Mouse (Mus musculus) cerebellum, adult 9-10 months (tissue): ENCODE data around the gene Carf.

Source experiments
- DNase-seq: peaks from one replicate; pipeline ENCODE4 v3.0.0; 2022

Gene Carf

DNA sequence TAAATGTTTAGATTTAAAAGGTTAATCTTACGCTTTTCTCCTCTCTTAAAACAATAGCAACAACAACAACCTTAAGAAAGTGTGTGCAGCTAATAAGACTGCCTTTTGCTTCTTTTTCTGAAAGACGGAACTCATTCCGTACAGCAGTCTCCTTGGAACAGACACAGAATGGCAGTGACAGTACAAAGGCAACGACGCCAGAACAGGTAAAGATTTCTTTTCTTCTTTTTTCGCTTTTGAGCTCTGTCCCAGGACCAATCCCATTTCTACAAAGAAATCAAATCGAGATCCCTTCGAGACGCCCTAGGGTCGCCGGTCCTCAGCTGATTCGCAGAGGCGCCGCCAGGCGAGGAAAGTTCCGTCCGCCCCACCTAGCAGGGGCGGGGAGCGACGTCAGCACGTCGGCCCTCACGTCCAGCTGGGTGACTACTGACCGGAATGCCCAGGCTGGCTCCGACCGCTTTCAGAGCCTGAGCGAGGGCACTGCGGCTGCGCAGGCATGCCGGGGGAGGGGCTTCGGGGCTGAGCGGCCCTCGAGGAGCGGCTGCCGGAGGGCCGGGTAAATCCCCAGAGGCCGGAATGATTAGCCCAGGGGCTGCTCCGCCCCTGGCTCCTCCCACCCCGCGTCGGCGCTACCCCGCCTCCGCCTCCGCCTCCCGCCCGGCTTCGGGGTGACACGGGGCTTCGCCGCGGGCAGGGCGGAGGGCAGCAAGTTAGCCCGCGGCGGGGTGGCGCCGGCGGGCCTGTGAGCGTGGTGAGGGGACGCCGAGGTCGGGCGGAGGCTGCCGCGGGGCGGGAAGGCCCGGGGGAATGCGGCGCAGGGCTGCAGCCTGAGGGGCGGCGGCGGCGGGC is 82.1 kb downstream of the Carf start, which contains the start of gene Nbeal1:
Gene Nbeal1, plus strand, starts transcription at position 668 of the 852 bp plus-strand sequence.
- peak; percentile 98 for DNase-seq

DNA sequence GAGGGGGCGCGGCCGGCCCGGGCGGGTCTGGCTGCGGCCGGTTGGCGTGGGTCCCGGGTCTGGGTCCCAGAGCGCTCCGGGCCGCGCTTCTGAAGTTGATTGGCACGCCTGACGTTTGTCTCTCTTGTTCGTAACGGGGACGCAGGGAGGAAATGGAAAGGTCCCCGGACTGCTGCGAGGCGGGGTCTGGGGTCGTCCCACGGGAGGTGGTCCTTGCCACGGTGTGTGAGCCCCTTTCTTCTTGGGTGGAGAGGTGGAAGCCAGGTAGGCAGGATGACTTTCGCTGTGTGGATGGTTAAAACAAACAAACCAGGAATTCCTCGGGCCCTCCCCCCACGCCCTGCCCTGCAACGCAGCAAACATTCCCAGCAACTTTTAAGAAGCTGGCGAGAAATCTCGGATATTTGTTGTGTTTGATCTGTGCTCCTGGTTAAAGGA is 82.8 kb downstream of the Carf start:
- peak; percentile 63 for DNase-seq

DNA sequence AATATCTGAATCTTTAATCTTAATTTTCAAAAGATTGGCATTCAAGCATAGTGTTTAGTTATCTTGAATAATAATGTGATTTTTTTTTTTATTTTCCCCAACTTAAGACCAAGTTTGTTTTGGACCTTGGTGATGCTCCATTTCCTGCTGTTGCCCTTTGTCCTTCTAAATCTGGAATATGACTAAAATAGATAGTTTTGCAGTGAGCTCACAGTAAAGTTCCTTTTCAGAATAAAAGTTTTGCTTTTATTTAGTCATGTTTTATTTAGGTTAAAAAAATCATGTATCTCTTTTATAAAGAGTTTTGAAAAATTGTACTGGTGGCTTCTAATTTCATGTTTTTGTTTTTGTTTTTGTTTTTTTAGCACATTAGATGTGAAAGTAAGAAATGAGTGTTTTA is 90.4 kb downstream of the Carf start:
- no peak for DNase-seq

DNA sequence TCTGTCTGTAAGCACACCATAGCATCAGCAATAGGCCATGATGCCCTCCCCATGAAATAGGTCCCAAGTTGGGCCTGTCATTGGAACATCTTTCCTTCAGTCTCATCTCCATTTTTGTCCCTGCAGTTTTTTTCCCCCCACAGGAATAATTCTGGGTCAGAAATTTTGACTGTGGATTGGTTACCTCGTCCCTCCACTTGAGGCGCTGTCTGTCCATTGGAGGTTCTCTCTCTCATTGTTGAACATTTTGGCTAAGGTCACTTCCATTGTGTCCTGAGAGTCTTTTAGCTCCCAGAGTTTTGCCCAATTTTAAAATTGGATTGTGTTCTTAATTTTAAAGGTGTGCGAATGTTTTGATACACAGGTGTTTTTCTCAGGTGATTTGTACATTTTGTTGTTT is 98.8 kb downstream of the Carf start:
- no peak for DNase-seq

DNA sequence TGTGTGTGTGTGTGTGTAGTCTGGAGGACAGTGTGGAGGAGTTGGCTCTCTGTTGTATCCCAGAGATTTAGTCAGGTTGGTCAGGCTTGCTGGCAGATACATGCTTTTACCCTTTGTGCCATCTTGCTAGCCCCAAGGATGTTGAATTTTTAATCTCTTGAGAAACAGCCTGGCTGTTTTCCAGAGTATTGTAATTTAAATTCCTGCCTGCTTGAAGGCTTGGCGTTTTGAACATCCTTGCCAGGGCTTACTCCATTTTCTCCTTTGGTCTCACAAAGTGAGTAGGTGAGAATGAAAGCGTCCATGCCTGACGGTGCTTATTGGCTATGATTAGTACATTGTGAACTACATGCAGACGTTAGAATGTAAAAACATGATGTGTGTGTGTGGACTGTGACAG is 101.0 kb downstream of the Carf start:
- DNase-seq, result no peak
